Mouse (Mus musculus) kidney, embryonic 16.5 days (tissue): ENCODE measurements around the gene Zfp418. TPM values are rescaled to one million over a fixed set of nuclear protein-coding genes. Genes with fewer than 3 reads are reported as not detected.
"Not testable (repeated sequence)": the region's sequence is repeated elsewhere in the genome, so short reads cannot be mapped to it uniquely, and the experiment has no call there.

Source experiments
- ATAC-seq: fragments of 200-750 bp; cut with Nextera tagmentation; 2 replicates; pipeline ENCODE4 v1.8.0; 2017; ENCODE audit warnings: moderate TSS enrichment; ENCODE audit not compliant: low FRiP score, low TSS enrichment
- H3K27ac ChIP-seq: fragments of 300-500 bp; sonication (generic); 2 replicates; pipeline ENCODE4 v1.5.1; 2014; ENCODE audit warnings: low read length
- H3K27me3 ChIP-seq: fragments of 300-500 bp; sonication (generic); 2 replicates; pipeline ENCODE4 v1.6.1; 2014; ENCODE audit warnings: low read length, control low read depth, mixed read lengths; ENCODE audit not compliant: insufficient read depth
- H3K36me3 ChIP-seq: fragments of 300-500 bp; sonication (generic); 2 replicates; pipeline ENCODE4 v1.6.1; 2014; ENCODE audit warnings: low read length, control low read depth, mixed read lengths; ENCODE audit not compliant: insufficient read depth
- H3K4me1 ChIP-seq: fragments of 300-500 bp; sonication (generic); 2 replicates; pipeline ENCODE4 v1.6.1; 2014; ENCODE audit warnings: low read length, control low read depth, mixed read lengths; ENCODE audit not compliant: insufficient read depth
- H3K4me2 ChIP-seq: fragments of 300-500 bp; sonication (generic); replicated peaks from 2 replicates; pipeline ENCODE4 v1.6.1; 2014; ENCODE audit warnings: low read depth, low read length
- H3K4me3 ChIP-seq: fragments of 300-500 bp; sonication (generic); 2 replicates; pipeline ENCODE4 v1.5.1; 2014; ENCODE audit warnings: mild to moderate bottlenecking, low read length
- H3K9ac ChIP-seq: fragments of 300-500 bp; sonication (generic); replicated peaks from 2 replicates; pipeline ENCODE4 v1.6.1; 2014; ENCODE audit warnings: low read length
- H3K9me3 ChIP-seq: fragments of 300-500 bp; sonication (generic); 2 replicates; pipeline ENCODE4 v1.6.1; 2016; ENCODE audit warnings: low read length, control low read depth
- WGBS: fragments of 180-500 bp; shearing (Covaris S2); extraction: QIAGEN DNeasy Blood & Tissue Kit; methylation state at CpG from one replicate; pipeline ENCODE4 v1.1.7; 2014; 5-methylcytosine and 5-hydroxymethylcytosine counted together
- polyA plus RNA-seq: library from polyadenylated mRNA; unstranded; fragments of >200 nt; fragmentation: Nextera tagmentation; extraction: Ambion mirVana; gene quantifications from 2 replicates; pipeline ENCODE4 v1.2.1, GENCODE M21; 2015

The Zfp418 gene
- polyA plus RNA-seq, 1 experiment from 2014 or later = 2.3 TPM

GRCm38 (mm10) chr7:7188191-7188942 lies 17.2 kb downstream of the Zfp418 start:
- ATAC-seq = peak; percentile 96
- Histone ChIP-seq H3K9ac (peak overlapping the region; percentile 59), H3K4me2 (peak overlapping the region; percentile 52), H3K4me3 (peak overlapping the region; percentile 70), H3K9me3 (no peaks in the 10 kb centered on the region), H3K36me3 (no peaks in the 10 kb centered on the region), H3K27ac (no peak overlapping the region), H3K27me3 (no peaks in the 10 kb centered on the region), H3K4me1 (no peaks in the 10 kb centered on the region)
- WGBS = 13% methylated on average over 18 of the region's 18 CpGs

- ATAC-seq, H3K27ac ChIP-seq: not testable (repeated sequence)
- peak within 1 kb of the TSS; percentile 61 for H3K9ac ChIP-seq
These were observed 38.4 kb downstream of the Zfp418 start, which contains the start of gene Zfp772 for GRCm38 (mm10) chr7:7209313-7210151. Gene Zfp772, minus strand, starts transcription at chr7:7209998.

More at GRCm38 (mm10) chr7:7209313-7210151, 38.4 kb downstream of the Zfp418 start, which contains the start of gene Zfp772:
- not testable (repeated sequence) for H3K36me3 ChIP-seq, H3K4me1 ChIP-seq, H3K9me3 ChIP-seq, H3K27me3 ChIP-seq
- peak within 1 kb of the TSS; percentile 55 for H3K4me3 ChIP-seq
- peak within 1 kb of the TSS; percentile 56 for H3K4me2 ChIP-seq
- 2% methylated on average over 24 of the region's 24 CpGs for WGBS

Other genes with a start within 250 kb of the Zfp418 start
- not detected in 2 replicates for gene Aurkc, start 176.0 kb upstream of the Zfp418 start, polyA plus RNA-seq
- gene Zfp954, start 49.8 kb upstream of the Zfp418 start, polyA plus RNA-seq = 14.3 and 16.2 TPM in 2 replicates
- gene Zfp773, start 34.6 kb upstream of the Zfp418 start, polyA plus RNA-seq = 2.0 and 2.7 TPM in 2 replicates
- 8.5 and 8.8 TPM in 2 replicates for gene Zfp772, start 38.7 kb downstream of the Zfp418 start, polyA plus RNA-seq
- gene Vmn2r29, start 76.0 kb downstream of the Zfp418 start, polyA plus RNA-seq = 0.37 and 0.84 TPM in 2 replicates
- gene Gm45844, start 107.0 kb downstream of the Zfp418 start, polyA plus RNA-seq = 2.7 and 4.2 TPM in 2 replicates
- gene Clcn4, start 129.5 kb downstream of the Zfp418 start, polyA plus RNA-seq = 54.2 and 55.0 TPM in 2 replicates
- not detected in 2 replicates for gene Vmn2r30, start 166.3 kb downstream of the Zfp418 start, polyA plus RNA-seq
- gene Gm45783, start 203.2 kb downstream of the Zfp418 start, polyA plus RNA-seq = 0.53 TPM in 1 of 2 replicates, not detected in the other
- not detected in 2 replicates for gene Vmn2r31, start 228.4 kb downstream of the Zfp418 start, polyA plus RNA-seq